ENCODE assay signal across 14 mouse cellular contexts in genomic region chr17:46667712-46668111, GRCm38 (mm10). TPM values are rescaled to one million over a fixed set of nuclear protein-coding genes. Genes with fewer than 3 reads are reported as not detected.
DNase-seq lines count a peak whose midpoint lies in the region; ATAC-seq and TF ChIP-seq lines count a peak whose summit lies in the region.
"Had no signal": no experiment of that assay in that cellular context is flagged by ENCODE, and none has a peak within 500 bp of the region (broad histone marks: within the 10 kb centered on the region; RNA-seq: fewer than 3 reads in every experiment).

No protein-coding gene starts in this region.

- no peak overlapping the region for H3K9ac ChIP-seq in limb, embryonic 14.5 days (ENCODE audit: low read depth, low read length, severe bottlenecking)
- no peak overlapping the region for H3K9ac ChIP-seq in intestine, embryonic 15.5 days
- H3K9ac ChIP-seq: hindbrain, embryonic 13.5 days; lung, embryonic 14.5 days; neural tube, embryonic 13.5 days had no signal

- no peak for ATAC-seq in limb, embryonic 14.5 days (ENCODE audit: low FRiP score, low read depth)
- ATAC-seq in intestine, embryonic 15.5 days: no peak
- ATAC-seq: CD4-positive, CD25-positive, alpha-beta regulatory T cell, adult 4 months; intestine, embryonic 16.5 days had no signal

- DNase-seq in gastrocnemius, adult 18-20 months (ENCODE audit: low spot score): peak; percentile 38
- no peak for DNase-seq in gastrocnemius, postnatal 25 days
- DNase-seq in limb, embryonic 14.5 days (ENCODE audit: low spot score): peak; percentile 15
- no peak for DNase-seq in limb, embryonic 10.5 days (ENCODE audit: low spot score)
- peak; percentile 54 to 64 for DNase-seq in heart, adult 9 months (ENCODE audit: low spot score in 2 of 2)
- peak; percentile 28 for DNase-seq in heart, postnatal 25 days (ENCODE audit: low spot score)
- DNase-seq: lung, embryonic 14.5 days; thymus, postnatal 14 days had no signal

- TF ChIP-seq POLR2A in limb, embryonic 14.5 days (IDR thresholded peaks at IDR 0.05; ENCODE audit: borderline replicate concordance, extremely low read depth, insufficient read depth, insufficient read length): no peak

- intact Hi-C loops in heart, postnatal 25 days (cut with DNase I): no loop called here

- H3K4me1 ChIP-seq in limb, embryonic 14.5 days (ENCODE audit: control insufficient read depth, insufficient read depth, low read length): no peaks in the 10 kb centered on the region
- peaks cover 4% of the 10 kb centered on the region; the same call in 1 of the 2 replicates for H3K4me1 ChIP-seq in limb, embryonic 10.5 days
- H3K4me1 ChIP-seq in intestine, embryonic 15.5 days (replicated peaks): 0 out of 2 replicates have a peak, but pooled peaks cover 1% of the 10 kb centered on the region
- H3K4me1 ChIP-seq: hindbrain, embryonic 13.5 days; neural tube, embryonic 13.5 days had no signal

- peaks cover 77% of the 10 kb centered on the region for H3K36me3 ChIP-seq in limb, embryonic 14.5 days (ENCODE audit: control insufficient read depth, insufficient read depth, low read length)
- H3K36me3 ChIP-seq in limb, embryonic 10.5 days: peaks cover 92% of the 10 kb centered on the region
- peaks cover 51% of the 10 kb centered on the region for H3K36me3 ChIP-seq in intestine, embryonic 15.5 days

- H3K9me3 ChIP-seq in limb, embryonic 14.5 days (ENCODE audit: control insufficient read depth, low read length): no peaks in the 10 kb centered on the region
- no peaks in the 10 kb centered on the region for H3K9me3 ChIP-seq in limb, embryonic 10.5 days (replicated peaks)
- H3K9me3 ChIP-seq in intestine, embryonic 15.5 days: no peaks in the 10 kb centered on the region
- H3K9me3 ChIP-seq: hindbrain, embryonic 13.5 days; neural tube, embryonic 13.5 days had no signal

- no peak overlapping the region for H3K4me3 ChIP-seq in limb, embryonic 14.5 days (replicated peaks; ENCODE audit: low read length)
- H3K4me3 ChIP-seq in limb, embryonic 10.5 days: no peak overlapping the region
- H3K4me3 ChIP-seq in intestine, embryonic 15.5 days (replicated peaks): no peak overlapping the region
- H3K4me3 ChIP-seq: hindbrain, embryonic 13.5 days; neural tube, embryonic 13.5 days had no signal

- H3K4me2 ChIP-seq in limb, embryonic 14.5 days (replicated peaks; ENCODE audit: low read depth, low read length, severe bottlenecking): no peak overlapping the region
- no peak overlapping the region for H3K4me2 ChIP-seq in intestine, embryonic 15.5 days (replicated peaks)
- H3K4me2 ChIP-seq: hindbrain, embryonic 13.5 days; liver, embryonic 11.5 days; lung, embryonic 14.5 days; neural tube, embryonic 13.5 days had no signal

- 90% methylated on average over 16 of the region's 16 CpGs for WGBS in limb, embryonic 14.5 days
- 94% methylated on average over 16 of the region's 16 CpGs for WGBS in limb, embryonic 10.5 days
- 92% methylated on average over 16 of the region's 16 CpGs for WGBS in intestine, embryonic 15.5 days

- no peaks in the 10 kb centered on the region for H3K27me3 ChIP-seq in limb, embryonic 14.5 days (ENCODE audit: control insufficient read depth, insufficient read depth, low read length)
- H3K27me3 ChIP-seq in limb, embryonic 10.5 days (ENCODE audit: low read depth, poor library complexity, severe bottlenecking): no peaks in the 10 kb centered on the region
- no peaks in the 10 kb centered on the region for H3K27me3 ChIP-seq in intestine, embryonic 15.5 days (replicated peaks)
- H3K27me3 ChIP-seq: hindbrain, embryonic 13.5 days; neural tube, embryonic 13.5 days had no signal

- H3K27ac ChIP-seq in limb, embryonic 14.5 days (replicated peaks; ENCODE audit: low read depth, low read length): no peak overlapping the region
- no peak overlapping the region for H3K27ac ChIP-seq in limb, embryonic 10.5 days
- no peak overlapping the region for H3K27ac ChIP-seq in intestine, embryonic 15.5 days
- H3K27ac ChIP-seq: hindbrain, embryonic 13.5 days; neural tube, embryonic 13.5 days had no signal

RNA-seq across cellular contexts. Expression of gene Rrp36, which starts 6.4 kb away (rescaled TPM):
- 10 to 100 TPM in 1 of 2 experiments, 1 to 10 TPM in 1; 8.4 to 11.8 TPM for total RNA-seq in gastrocnemius, adult 18-20 months (2021)
- 10 to 100 TPM in 1 of 2 experiments, 1 to 10 TPM in 1; 7.5 to 12.1 TPM for total RNA-seq in gastrocnemius, postnatal 25 days (2021)
- polyA plus RNA-seq in limb, embryonic 14.5 days (2012; rRNA removed): 47.2 and 48.5 TPM in 2 replicates
- 36.8 and 52.4 TPM in 2 replicates for polyA plus RNA-seq in limb, embryonic 14.5 days (2014; fragmentation: Nextera tagmentation; extraction: Ambion mirVana)
- polyA plus RNA-seq in limb, embryonic 10.5 days (2016; fragmentation: Nextera tagmentation; extraction: Ambion mirVana): 70.8 and 72.5 TPM in 2 replicates
- 10 to 100 TPM in 1 of 2 experiments, 1 to 10 TPM in 1; 9.9 to 10.8 TPM for total RNA-seq in heart, postnatal 25 days (2021)
- polyA plus RNA-seq in intestine, embryonic 15.5 days (2015; fragmentation: Nextera tagmentation; extraction: Ambion mirVana): 56.4 and 58.4 TPM in 2 replicates

RNA-seq across cellular contexts. Expression of gene Mea1, which starts 10.9 kb away (rescaled TPM):
- 10 to 100 TPM; 41.3 to 48.6 TPM for total RNA-seq in gastrocnemius, adult 18-20 months (2021)
- total RNA-seq in gastrocnemius, postnatal 25 days (2021): 10 to 100 TPM; 45.3 to 54.7 TPM
- 75.2 and 97.9 TPM in 2 replicates for polyA plus RNA-seq in limb, embryonic 14.5 days (2012; rRNA removed)
- polyA plus RNA-seq in limb, embryonic 14.5 days (2014; fragmentation: Nextera tagmentation; extraction: Ambion mirVana): 155 and 156 TPM in 2 replicates
- polyA plus RNA-seq in limb, embryonic 10.5 days (2016; fragmentation: Nextera tagmentation; extraction: Ambion mirVana): 143 and 145 TPM in 2 replicates
- total RNA-seq in heart, postnatal 25 days (2021): 10 to 100 TPM; 48.6 to 53.8 TPM
- 133 and 151 TPM in 2 replicates for polyA plus RNA-seq in intestine, embryonic 15.5 days (2015; fragmentation: Nextera tagmentation; extraction: Ambion mirVana)

RNA-seq across cellular contexts. Expression of gene Klhdc3, which starts 13.0 kb away (rescaled TPM):
- total RNA-seq in gastrocnemius, adult 18-20 months (2021): 10 to 100 TPM; 64.7 to 90.2 TPM
- total RNA-seq in gastrocnemius, postnatal 25 days (2021): 100 to 1,000 TPM; 135 to 168 TPM
- 137 and 172 TPM in 2 replicates for polyA plus RNA-seq in limb, embryonic 14.5 days (2012; rRNA removed)
- 122 and 128 TPM in 2 replicates for polyA plus RNA-seq in limb, embryonic 14.5 days (2014; fragmentation: Nextera tagmentation; extraction: Ambion mirVana)
- polyA plus RNA-seq in limb, embryonic 10.5 days (2016; fragmentation: Nextera tagmentation; extraction: Ambion mirVana): 143 and 150 TPM in 2 replicates
- total RNA-seq in heart, postnatal 25 days (2021): 100 to 1,000 TPM in 1 of 2 experiments, 10 to 100 TPM in 1; 95.5 to 107 TPM
- polyA plus RNA-seq in intestine, embryonic 15.5 days (2015; fragmentation: Nextera tagmentation; extraction: Ambion mirVana): 104 and 107 TPM in 2 replicates

RNA-seq across cellular contexts. Expression of gene Cul7, which starts 17.6 kb away (rescaled TPM):
- 1 to 10 TPM; 3.4 to 4.1 TPM for total RNA-seq in gastrocnemius, adult 18-20 months (2021)
- 10 to 100 TPM in 1 of 2 experiments, 1 to 10 TPM in 1; 8.8 to 14.4 TPM for total RNA-seq in gastrocnemius, postnatal 25 days (2021)
- 135 and 149 TPM in 2 replicates for polyA plus RNA-seq in limb, embryonic 14.5 days (2012; rRNA removed)
- polyA plus RNA-seq in limb, embryonic 14.5 days (2014; fragmentation: Nextera tagmentation; extraction: Ambion mirVana): 52.6 and 58.2 TPM in 2 replicates
- 40.3 and 48.0 TPM in 2 replicates for polyA plus RNA-seq in limb, embryonic 10.5 days (2016; fragmentation: Nextera tagmentation; extraction: Ambion mirVana)
- 10 to 100 TPM; 21.3 to 23.0 TPM for total RNA-seq in heart, postnatal 25 days (2021)
- polyA plus RNA-seq in intestine, embryonic 15.5 days (2015; fragmentation: Nextera tagmentation; extraction: Ambion mirVana): 41.1 and 45.7 TPM in 2 replicates

RNA-seq across cellular contexts. Expression of gene Mrpl2, which starts 21.7 kb away (rescaled TPM):
- 100 to 1,000 TPM; 104 TPM for total RNA-seq in gastrocnemius, adult 18-20 months (2021)
- 100 to 1,000 TPM in 1 of 2 experiments, 10 to 100 TPM in 1; 99.2 to 110 TPM for total RNA-seq in gastrocnemius, postnatal 25 days (2021)
- 68.0 and 91.1 TPM in 2 replicates for polyA plus RNA-seq in limb, embryonic 14.5 days (2012; rRNA removed)
- polyA plus RNA-seq in limb, embryonic 14.5 days (2014; fragmentation: Nextera tagmentation; extraction: Ambion mirVana): 103 and 113 TPM in 2 replicates
- 140 and 144 TPM in 2 replicates for polyA plus RNA-seq in limb, embryonic 10.5 days (2016; fragmentation: Nextera tagmentation; extraction: Ambion mirVana)
- 100 to 1,000 TPM; 125 to 132 TPM for total RNA-seq in heart, postnatal 25 days (2021)
- 148 and 156 TPM in 2 replicates for polyA plus RNA-seq in intestine, embryonic 15.5 days (2015; fragmentation: Nextera tagmentation; extraction: Ambion mirVana)

Comparison
In these comparisons a context has a peak if more than half of its experiments do, and no peak if none do; other contexts are left out.
1. DNase-seq: peak in gastrocnemius, adult 18-20 months (single experiment), limb, embryonic 14.5 days (single experiment), heart, adult 9 months (2 of 2) and heart, postnatal 25 days (single experiment); none in gastrocnemius, postnatal 25 days (single experiment) and limb, embryonic 10.5 days (single experiment).